Mouse (Mus musculus) right cerebral cortex, postnatal 36 days (tissue): ENCODE results near the gene Higd1a.

Source experiments
- DNase-seq, 2 experiments: peaks; one replicate each; pipeline ENCODE4 v3.0.0; 2022; ENCODE audit warnings: low spot score in 2 of 2, mixed read lengths in 1 of 2

The Higd1a gene

GRCm38 (mm10) chr9:121858153-121858488, at the start of gene Higd1a:
TSS of gene Higd1a (minus strand) at chr9:121858362.
- no peak for DNase-seq

GRCm38 (mm10) chr9:121907356-121908070, 49.4 kb upstream of the Higd1a start:
- no peak for DNase-seq

- DNase-seq = no peak
Observed at GRCm38 (mm10) chr9:121906456-121906855, 48.3 kb upstream of the Higd1a start.

GRCm38 (mm10) chr9:121905556-121906185, 47.5 kb upstream of the Higd1a start:
- peak in 1 of 2 experiments; percentile 41 for DNase-seq

GRCm38 (mm10) chr9:121904946-121905345, 46.8 kb upstream of the Higd1a start:
- no peak for DNase-seq

DNA sequence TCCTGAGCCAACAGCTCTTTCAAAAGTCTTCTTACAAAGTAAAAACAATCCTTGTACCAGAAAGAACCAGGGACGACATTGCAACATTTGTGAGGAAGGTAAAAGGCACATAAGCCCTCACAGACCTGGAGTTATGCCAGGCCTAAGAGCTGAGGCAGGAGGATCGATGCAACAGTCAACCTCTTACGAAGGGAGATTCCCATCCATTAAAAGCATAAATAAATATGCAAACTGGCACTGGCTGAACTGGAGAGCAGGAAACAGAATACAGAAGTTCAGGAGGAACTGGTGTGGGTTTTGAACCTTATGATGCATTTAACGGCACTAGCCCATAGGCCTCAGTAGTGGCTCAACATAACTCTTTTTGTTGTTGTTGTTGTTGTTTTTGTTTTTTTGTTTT, 46.2 kb upstream of the Higd1a start:
- DNase-seq = no peak

- no peak for DNase-seq
Observed at GRCm38 (mm10) chr9:121903476-121904305, 45.5 kb upstream of the Higd1a start.

GRCm38 (mm10) chr9:121901710-121902700, 43.8 kb upstream of the Higd1a start:
- DNase-seq = no peak

DNA sequence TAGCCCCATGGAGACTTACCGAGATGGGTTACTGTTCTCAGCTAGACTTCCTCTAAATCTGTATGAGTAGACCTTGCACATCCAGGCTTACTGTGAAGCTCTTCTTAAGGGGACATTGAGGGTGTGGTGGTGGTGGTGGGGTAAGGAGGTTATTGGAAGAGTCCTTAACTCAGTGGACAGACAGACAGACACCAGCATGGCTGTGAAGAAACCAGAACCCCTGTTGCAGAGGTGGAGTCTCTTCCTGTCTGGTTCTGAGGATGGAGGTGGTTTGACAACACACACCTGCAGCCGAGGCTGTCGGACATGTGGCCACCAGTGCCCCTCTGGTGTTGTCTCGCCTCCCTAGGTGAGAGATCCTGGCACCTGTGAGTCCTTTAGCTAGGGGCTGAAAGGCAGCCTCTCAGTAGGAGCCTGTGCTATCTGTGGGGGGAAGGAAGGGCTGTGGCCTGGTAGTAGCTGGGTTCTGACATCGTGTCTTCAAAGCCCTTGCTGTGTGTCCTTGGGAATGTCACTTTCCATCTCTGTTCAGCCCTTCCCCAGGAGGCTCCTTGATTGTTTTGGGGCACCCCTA, 42.2 kb upstream of the Higd1a start:
- no peak for DNase-seq

DNA sequence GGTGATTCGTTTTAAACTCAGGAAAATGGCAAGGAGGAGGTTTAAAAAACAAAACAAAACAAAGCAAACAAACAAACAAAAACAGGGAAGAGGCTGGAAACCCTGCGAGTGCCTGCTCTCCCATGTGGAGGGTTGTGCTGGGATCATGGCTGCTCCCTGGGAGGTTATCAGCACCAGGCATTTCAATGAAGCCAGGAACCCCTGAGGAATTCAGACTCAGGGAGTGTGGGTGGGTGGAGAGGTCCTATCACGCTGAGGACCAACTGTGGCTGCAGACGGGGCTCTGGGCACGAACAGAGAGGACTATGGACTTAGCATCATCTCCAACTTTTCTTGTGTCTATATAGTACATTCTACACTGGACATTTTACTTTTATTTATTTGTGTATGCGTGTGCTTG, 41.1 kb upstream of the Higd1a start:
- no peak for DNase-seq

DNA sequence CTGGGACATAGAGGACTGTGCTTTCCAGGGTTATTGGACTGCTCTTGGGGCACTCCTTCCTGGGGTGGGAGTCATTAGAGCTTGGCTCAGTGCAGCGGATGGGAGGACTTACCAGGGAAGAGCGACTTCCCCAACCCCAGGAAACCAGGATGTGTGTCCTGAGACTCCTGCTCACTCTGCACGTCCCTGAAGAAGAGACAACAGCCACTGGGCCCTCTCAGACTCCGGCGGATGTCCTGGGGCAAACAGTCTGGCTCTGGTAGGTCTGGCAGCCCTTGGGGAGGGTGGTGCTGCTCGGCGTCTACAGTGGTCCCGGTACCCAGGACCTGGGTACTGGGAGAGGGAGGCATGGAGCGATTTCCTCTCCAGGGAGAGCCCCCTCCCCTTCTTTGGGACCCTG, 40.1 kb upstream of the Higd1a start, which contains the start of gene Ackr2:
Ackr2 (plus strand) TSS at position 111 of the 400 bp plus-strand sequence.
- no peak for DNase-seq

GRCm38 (mm10) chr9:121896820-121897219, 38.7 kb upstream of the Higd1a start:
- no peak for DNase-seq

DNA sequence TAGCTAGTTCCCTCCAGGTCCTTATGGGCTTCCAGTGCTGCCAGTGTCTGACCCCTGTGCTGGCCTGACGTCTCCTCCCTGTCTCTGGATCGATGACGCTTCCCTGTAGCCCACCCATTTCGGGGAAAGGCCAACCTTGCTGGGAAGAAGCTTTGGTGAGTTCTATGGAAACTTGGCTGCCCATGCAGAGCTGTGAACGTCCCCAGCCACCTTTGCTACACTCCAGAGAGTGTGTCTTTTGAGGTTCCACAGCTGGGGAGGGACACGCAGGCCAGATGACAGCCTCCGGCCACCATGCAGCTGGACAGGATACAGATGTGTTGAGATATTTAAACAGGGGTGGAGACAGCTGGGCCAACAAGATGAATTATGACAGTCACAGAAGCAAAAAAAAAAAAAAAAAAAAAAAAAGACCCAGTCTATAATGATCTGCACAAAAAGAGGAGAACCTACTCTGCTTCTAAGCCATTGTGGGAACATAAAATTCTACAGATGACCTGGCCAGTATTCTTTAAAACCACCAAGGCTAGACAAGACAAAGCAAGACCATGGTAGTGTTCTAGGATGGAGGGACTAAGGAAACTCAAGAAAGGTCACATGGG, 37.3 kb upstream of the Higd1a start:
- DNase-seq = no peak

DNA sequence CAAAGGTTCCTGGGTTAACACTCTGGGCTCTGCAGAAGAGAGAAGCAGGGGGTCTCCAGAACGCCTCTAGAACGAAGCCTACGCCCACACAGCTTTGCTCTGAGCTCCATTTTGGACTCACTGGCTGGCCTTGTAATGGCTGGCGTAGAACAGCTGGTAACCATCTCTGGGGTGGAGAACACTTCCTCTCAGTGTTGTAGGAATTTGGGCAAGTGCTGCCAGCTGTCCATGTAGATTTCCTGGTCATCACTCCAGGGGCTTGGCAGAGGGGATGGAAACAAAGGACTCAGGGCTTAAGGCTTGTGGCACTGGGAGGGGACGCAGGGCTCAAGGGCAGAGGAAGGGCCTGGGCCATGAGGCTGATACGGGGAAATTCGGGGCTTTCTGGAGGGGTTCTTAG, 36.3 kb upstream of the Higd1a start:
- no peak for DNase-seq

DNA sequence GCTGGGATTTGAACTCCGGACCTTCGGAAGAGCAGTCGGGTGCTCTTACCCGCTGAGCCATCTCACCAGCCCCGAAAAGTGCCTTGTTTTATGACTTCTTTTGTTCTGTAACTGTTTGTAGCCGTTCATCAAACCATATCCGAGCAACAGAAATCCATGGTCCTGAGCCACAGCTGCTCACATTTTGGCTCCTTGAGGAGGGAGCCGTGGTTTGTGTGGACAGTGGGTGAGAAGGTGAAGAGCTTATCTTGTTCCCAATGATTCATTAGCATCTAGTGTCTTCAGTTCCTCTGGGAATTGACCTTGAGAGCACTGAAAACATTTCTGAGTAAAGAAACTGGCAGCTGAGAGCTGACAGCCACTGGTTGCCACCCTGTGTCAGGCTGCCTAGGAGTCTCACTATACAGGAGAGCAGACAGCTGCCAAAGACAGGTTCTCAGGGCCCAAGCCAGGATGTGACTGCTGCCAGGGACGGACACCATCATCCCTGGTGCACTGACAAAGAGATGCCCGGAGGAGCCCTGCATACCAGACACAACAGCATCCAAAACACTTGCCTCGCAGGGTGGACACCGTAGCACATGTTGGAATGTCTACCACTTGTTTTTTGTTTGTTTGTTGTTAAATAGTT, 34.0 kb upstream of the Higd1a start:
- no peak for DNase-seq

GRCm38 (mm10) chr9:121891301-121891700, 33.1 kb upstream of the Higd1a start:
- DNase-seq = no peak

GRCm38 (mm10) chr9:121890441-121890941, 32.3 kb upstream of the Higd1a start:
- peak in 1 of 2 experiments; percentile 42 for DNase-seq

GRCm38 (mm10) chr9:121889927-121890440, 31.8 kb upstream of the Higd1a start:
- no peak for DNase-seq

GRCm38 (mm10) chr9:121882015-121882457, 23.9 kb upstream of the Higd1a start:
- DNase-seq = no peak

GRCm38 (mm10) chr9:121881301-121881700, 23.1 kb upstream of the Higd1a start:
- DNase-seq = peak; percentile 18 to 42
